Mouse (Mus musculus): ENCODE results near the gene Cep295nl.
A peak's percentile ranks its signal among the peaks of the same experiment; 100 is the strongest.

- TF ChIP-seq POLR2AphosphoS2 (IDR thresholded peaks at IDR 0.05; ENCODE audit: insufficient read length, low read depth) (peak; percentile 95), POLR2A (IDR thresholded peaks at IDR 0.05; ENCODE audit: insufficient read length, low read depth) (peak; percentile 84)
These were observed 52.1 kb downstream of the Cep295nl start, which contains the start of gene Usp36 for GRCm38 (mm10) chr11:118289999-118290889.

Data from myocyte (in vitro differentiated cells).